Mouse (Mus musculus) lung, postnatal 4 days (tissue): Measurements from ENCODE around the gene Cyp24a1.

Experiments used
- DNase-seq, 2 experiments: peaks; one replicate each; pipeline ENCODE4 v3.0.0; 2021

The Cyp24a1 gene

DNA sequence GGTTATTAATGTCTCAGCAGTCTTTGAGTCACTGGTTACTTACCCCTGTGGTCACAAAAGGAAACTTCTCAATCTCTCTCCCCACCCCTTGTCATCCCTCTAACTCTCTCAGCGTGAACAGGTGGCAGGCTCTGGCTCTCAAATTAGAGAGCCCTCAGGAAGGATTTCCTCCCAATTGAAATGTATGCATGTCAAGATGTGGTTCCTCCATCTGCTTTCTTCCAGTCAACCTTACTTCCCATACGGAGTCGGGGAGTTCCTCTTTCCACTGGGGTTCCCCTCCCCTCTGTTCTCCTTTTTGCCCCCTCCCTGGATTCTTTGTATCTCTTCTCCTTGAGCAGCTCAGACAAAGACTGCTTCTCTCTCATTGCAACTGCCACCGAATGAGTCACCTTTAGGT, 60.7 kb downstream of the Cyp24a1 start:
- no peak for DNase-seq
